In the genomic region with DNA sequence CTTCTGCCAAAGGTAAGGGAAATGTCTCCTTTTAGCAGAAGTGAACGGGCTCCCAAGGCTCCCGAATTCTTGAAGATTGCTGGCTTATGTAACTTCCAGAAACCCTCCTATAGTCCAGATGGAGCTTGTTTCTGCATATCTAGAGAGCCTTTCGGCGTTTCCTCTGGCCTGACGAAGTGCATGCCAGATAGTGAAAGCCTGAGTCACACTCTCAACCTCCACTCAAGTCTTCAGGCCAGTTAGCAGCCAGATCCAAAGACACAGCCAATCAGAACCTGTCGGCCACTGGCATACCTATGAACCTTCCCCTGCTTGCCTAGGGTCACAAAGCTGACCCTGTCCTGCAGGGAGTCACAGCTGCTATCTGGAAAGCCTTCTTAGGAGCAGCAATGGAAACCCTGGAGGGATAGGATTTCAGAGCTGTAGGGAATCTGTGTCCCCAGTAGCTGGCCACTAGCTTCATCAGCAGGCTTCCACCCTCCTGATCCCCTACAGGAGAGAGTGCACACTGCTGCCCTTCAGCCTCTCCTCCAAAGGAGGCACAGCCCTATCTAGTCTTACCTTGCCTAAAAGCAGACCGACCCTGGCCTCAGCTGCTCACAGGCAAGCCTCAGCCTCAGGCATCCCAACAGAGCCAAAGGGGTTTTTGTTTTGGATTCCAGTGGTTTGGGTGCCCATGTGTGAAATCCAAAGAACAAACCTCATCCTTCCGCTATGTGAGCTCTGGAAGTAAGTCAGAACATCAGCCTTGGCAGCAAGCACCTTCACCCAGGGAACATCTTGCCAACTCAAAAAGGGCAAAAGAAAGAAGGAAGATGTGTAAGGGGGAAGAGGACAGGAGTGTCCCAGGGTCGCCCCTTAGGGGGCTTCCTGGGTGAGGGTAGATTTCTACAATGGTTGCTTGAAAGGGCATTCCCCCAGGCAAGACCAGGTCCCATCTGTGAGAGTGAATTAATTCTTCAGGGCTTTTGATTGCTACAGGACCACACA, we compare ENCODE assay signal across 10 mouse cellular contexts. TPM values are rescaled to one million over a fixed set of nuclear protein-coding genes. Genes with fewer than 3 reads are reported as not detected.
DNase-seq lines count a peak whose midpoint lies in the region; ATAC-seq lines count a peak whose summit lies in the region.
"Had no signal": no experiment of that assay in that cellular context is flagged by ENCODE, and none has a peak within 500 bp of the region (broad histone marks: within the 10 kb centered on the region; RNA-seq: fewer than 3 reads in every experiment).

No protein-coding gene starts in this region.

- ATAC-seq in liver, embryonic 13.5 days (ENCODE audit: low read depth) = 0 out of 2 replicates have a peak, but pooled peaks have one; percentile 23
- ATAC-seq in liver, embryonic 12.5 days = no peak
- no peak for ATAC-seq in forebrain, embryonic 11.5 days (replicated peaks; ENCODE audit: low FRiP score)
- ATAC-seq in midbrain, embryonic 14.5 days (ENCODE audit: low FRiP score, low TSS enrichment) = no peak
- ATAC-seq: midbrain, embryonic 15.5 days had no signal

- no peak overlapping the region for H3K27ac ChIP-seq in liver, embryonic 13.5 days
- no peak overlapping the region for H3K27ac ChIP-seq in liver, embryonic 12.5 days
- peak overlapping the region; percentile 50; the same call in 1 of the 2 replicates for H3K27ac ChIP-seq in heart, embryonic 10.5 days
- H3K27ac ChIP-seq in forebrain, embryonic 11.5 days (ENCODE audit: low read depth, low read length) = no peak overlapping the region
- no peak overlapping the region for H3K27ac ChIP-seq in midbrain, embryonic 14.5 days (replicated peaks; ENCODE audit: low read depth, low read length)
- H3K27ac ChIP-seq: kidney, embryonic 15.5 days; midbrain, embryonic 15.5 days had no signal

- no peak overlapping the region for H3K4me3 ChIP-seq in liver, embryonic 13.5 days (replicated peaks)
- no peak overlapping the region for H3K4me3 ChIP-seq in liver, embryonic 12.5 days
- H3K4me3 ChIP-seq in heart, embryonic 10.5 days = no peak overlapping the region
- no peak overlapping the region for H3K4me3 ChIP-seq in forebrain, embryonic 11.5 days (ENCODE audit: low read depth, low read length)
- H3K4me3 ChIP-seq in midbrain, embryonic 14.5 days (replicated peaks; ENCODE audit: low read depth, low read length) = no peak overlapping the region
- H3K4me3 ChIP-seq: kidney, embryonic 15.5 days; midbrain, embryonic 15.5 days had no signal

- no peaks in the 10 kb centered on the region for H3K9me3 ChIP-seq in liver, embryonic 13.5 days (replicated peaks)
- no peaks in the 10 kb centered on the region for H3K9me3 ChIP-seq in liver, embryonic 12.5 days (replicated peaks)
- H3K9me3 ChIP-seq in heart, embryonic 10.5 days = no peaks in the 10 kb centered on the region
- no peaks in the 10 kb centered on the region for H3K9me3 ChIP-seq in forebrain, embryonic 11.5 days (ENCODE audit: control insufficient read depth, low read length)
- H3K9me3 ChIP-seq in midbrain, embryonic 14.5 days (ENCODE audit: control insufficient read depth, low read length) = no peaks in the 10 kb centered on the region
- H3K9me3 ChIP-seq: kidney, embryonic 15.5 days; midbrain, embryonic 15.5 days had no signal

- H3K4me1 ChIP-seq in liver, embryonic 13.5 days (replicated peaks) = peaks cover 4% of the 10 kb centered on the region; the same call in 1 of the 2 replicates
- H3K4me1 ChIP-seq in liver, embryonic 12.5 days = no peaks in the 10 kb centered on the region; the same call in 1 of the 2 replicates
- H3K4me1 ChIP-seq in heart, embryonic 10.5 days = peaks cover 27% of the 10 kb centered on the region
- H3K4me1 ChIP-seq in forebrain, embryonic 11.5 days (replicated peaks; ENCODE audit: control insufficient read depth, insufficient read depth, low read length) = no peaks in the 10 kb centered on the region
- H3K4me1 ChIP-seq in midbrain, embryonic 14.5 days (ENCODE audit: control insufficient read depth, insufficient read depth, low read length) = no peaks in the 10 kb centered on the region
- H3K4me1 ChIP-seq: midbrain, embryonic 15.5 days had no signal

- H3K9ac ChIP-seq in liver, embryonic 13.5 days = no peak overlapping the region
- H3K9ac ChIP-seq in liver, embryonic 12.5 days = no peak overlapping the region
- no peak overlapping the region for H3K9ac ChIP-seq in forebrain, embryonic 11.5 days (ENCODE audit: low read length)
- H3K9ac ChIP-seq in midbrain, embryonic 14.5 days (replicated peaks; ENCODE audit: low read length) = no peak overlapping the region
- H3K9ac ChIP-seq: kidney, embryonic 15.5 days; midbrain, embryonic 15.5 days had no signal

- 35% methylated on average over 9 of the region's 9 CpGs for WGBS in liver, embryonic 13.5 days (ENCODE audit: insufficient replicate concordance)
- WGBS in liver, embryonic 12.5 days (ENCODE audit: insufficient replicate concordance) = 36% methylated on average over 9 of the region's 9 CpGs
- WGBS in heart, embryonic 10.5 days = 27% methylated on average over 9 of the region's 9 CpGs
- 66% methylated on average over 9 of the region's 9 CpGs for WGBS in forebrain, embryonic 11.5 days
- WGBS in midbrain, embryonic 14.5 days = 75% methylated on average over 9 of the region's 9 CpGs

- no peaks in the 10 kb centered on the region for H3K36me3 ChIP-seq in liver, embryonic 13.5 days
- no peaks in the 10 kb centered on the region for H3K36me3 ChIP-seq in liver, embryonic 12.5 days
- no peaks in the 10 kb centered on the region for H3K36me3 ChIP-seq in heart, embryonic 10.5 days
- no peaks in the 10 kb centered on the region for H3K36me3 ChIP-seq in forebrain, embryonic 11.5 days (ENCODE audit: control insufficient read depth, insufficient read depth, low read length)
- no peaks in the 10 kb centered on the region for H3K36me3 ChIP-seq in midbrain, embryonic 14.5 days (ENCODE audit: control insufficient read depth, insufficient read depth, low read length)
- H3K36me3 ChIP-seq: kidney, embryonic 15.5 days; midbrain, embryonic 15.5 days had no signal

- H3K4me2 ChIP-seq in liver, embryonic 13.5 days = no peak overlapping the region
- no peak overlapping the region for H3K4me2 ChIP-seq in liver, embryonic 12.5 days
- H3K4me2 ChIP-seq in forebrain, embryonic 11.5 days (ENCODE audit: low read depth, low read length, severe bottlenecking) = no peak overlapping the region
- H3K4me2 ChIP-seq in midbrain, embryonic 14.5 days (ENCODE audit: low read length) = no peak overlapping the region
- H3K4me2 ChIP-seq: kidney, embryonic 15.5 days; midbrain, embryonic 15.5 days had no signal

- no peaks in the 10 kb centered on the region for H3K27me3 ChIP-seq in liver, embryonic 13.5 days
- peaks cover 34% of the 10 kb centered on the region for H3K27me3 ChIP-seq in liver, embryonic 12.5 days (replicated peaks)
- H3K27me3 ChIP-seq in heart, embryonic 10.5 days (ENCODE audit: insufficient read depth, poor library complexity, severe bottlenecking) = no peaks in the 10 kb centered on the region
- H3K27me3 ChIP-seq in forebrain, embryonic 11.5 days (ENCODE audit: control insufficient read depth, insufficient read depth, low read length) = no peaks in the 10 kb centered on the region
- no peaks in the 10 kb centered on the region for H3K27me3 ChIP-seq in midbrain, embryonic 14.5 days (ENCODE audit: control insufficient read depth, insufficient read depth, low read length)
- H3K27me3 ChIP-seq: kidney, embryonic 15.5 days; midbrain, embryonic 15.5 days had no signal

- peak; percentile 33 for DNase-seq in adrenal gland, postnatal 14 days
- DNase-seq in adrenal gland, adult 18-20 months (ENCODE audit: low spot score in 2 of 2) = no peak
- DNase-seq in liver, embryonic 13.5 days = no peak
- no peak for DNase-seq in heart, embryonic 10.5 days (ENCODE audit: low spot score)
- DNase-seq in lung, postnatal 36 days = peak; percentile 84
- DNase-seq in forebrain, embryonic 11.5 days (ENCODE audit: low spot score) = no peak
- DNase-seq in midbrain, embryonic 14.5 days = no peak

RNA-seq across cellular contexts. Expression of a gene that starts 9.5 kb away (rescaled TPM):
- total RNA-seq in adrenal gland, postnatal 14 days (2021) = 70.4 and 74.8 TPM in 2 replicates
- total RNA-seq in adrenal gland, adult 18-20 months (2021) = 10 to 100 TPM; 60.7 to 62.5 TPM
- 15.1 and 16.2 TPM in 2 replicates for polyA plus RNA-seq in liver, embryonic 13.5 days (2015; fragmentation: Nextera tagmentation; extraction: Ambion mirVana)
- 26.6 and 27.6 TPM in 2 replicates for polyA plus RNA-seq in liver, embryonic 12.5 days (2016; fragmentation: Nextera tagmentation; extraction: Ambion mirVana)
- 89.2 and 93.6 TPM in 2 replicates for polyA plus RNA-seq in heart, embryonic 10.5 days (2016; fragmentation: Nextera tagmentation; extraction: Ambion mirVana)
- 183 and 192 TPM in 2 replicates for polyA plus RNA-seq in forebrain, embryonic 11.5 days (2014; fragmentation: Nextera tagmentation; extraction: Ambion mirVana)
- polyA plus RNA-seq in midbrain, embryonic 14.5 days (2014; fragmentation: Nextera tagmentation; extraction: Ambion mirVana) = 338 and 372 TPM in 2 replicates

RNA-seq across cellular contexts. Expression of a gene that starts 35.7 kb away (rescaled TPM):
- 234 and 260 TPM in 2 replicates for total RNA-seq in adrenal gland, postnatal 14 days (2021)
- total RNA-seq in adrenal gland, adult 18-20 months (2021) = 100 to 1,000 TPM; 209 to 228 TPM
- 173 and 234 TPM in 2 replicates for polyA plus RNA-seq in liver, embryonic 13.5 days (2015; fragmentation: Nextera tagmentation; extraction: Ambion mirVana)
- 238 and 246 TPM in 2 replicates for polyA plus RNA-seq in liver, embryonic 12.5 days (2016; fragmentation: Nextera tagmentation; extraction: Ambion mirVana)
- polyA plus RNA-seq in heart, embryonic 10.5 days (2016; fragmentation: Nextera tagmentation; extraction: Ambion mirVana) = 554 and 714 TPM in 2 replicates
- polyA plus RNA-seq in forebrain, embryonic 11.5 days (2014; fragmentation: Nextera tagmentation; extraction: Ambion mirVana) = 882 and 935 TPM in 2 replicates
- 371 and 462 TPM in 2 replicates for polyA plus RNA-seq in midbrain, embryonic 14.5 days (2014; fragmentation: Nextera tagmentation; extraction: Ambion mirVana)

RNA-seq across cellular contexts. Expression of a gene that starts 53.4 kb away (rescaled TPM):
- total RNA-seq in adrenal gland, postnatal 14 days (2021) = 17.7 and 23.2 TPM in 2 replicates
- total RNA-seq in adrenal gland, adult 18-20 months (2021) = 10 to 100 TPM; 32.5 to 33.0 TPM
- polyA plus RNA-seq in liver, embryonic 13.5 days (2015; fragmentation: Nextera tagmentation; extraction: Ambion mirVana) = 19.1 and 22.4 TPM in 2 replicates
- polyA plus RNA-seq in liver, embryonic 12.5 days (2016; fragmentation: Nextera tagmentation; extraction: Ambion mirVana) = 26.0 and 30.9 TPM in 2 replicates
- polyA plus RNA-seq in heart, embryonic 10.5 days (2016; fragmentation: Nextera tagmentation; extraction: Ambion mirVana) = 94.3 and 111 TPM in 2 replicates
- polyA plus RNA-seq in forebrain, embryonic 11.5 days (2014; fragmentation: Nextera tagmentation; extraction: Ambion mirVana) = 122 and 123 TPM in 2 replicates
- 229 and 232 TPM in 2 replicates for polyA plus RNA-seq in midbrain, embryonic 14.5 days (2014; fragmentation: Nextera tagmentation; extraction: Ambion mirVana)

Comparison
In these comparisons a context has a peak if more than half of its experiments do, and no peak if none do; other contexts are left out.
1. DNase-seq: peak in adrenal gland, postnatal 14 days (single experiment) and lung, postnatal 36 days (single experiment); none in adrenal gland, adult 18-20 months (0 of 2), liver, embryonic 13.5 days (single experiment), heart, embryonic 10.5 days (single experiment), forebrain, embryonic 11.5 days (single experiment) and midbrain, embryonic 14.5 days (single experiment).